Mouse (Mus musculus): ENCODE data around the gene Creb3l4. TPM values are rescaled to one million over a fixed set of nuclear protein-coding genes. Genes with fewer than 3 reads are reported as not detected.

Gene Creb3l4
- total RNA-seq, 1 experiment from 2014 or later: not detected

GRCm38 (mm10) chr3:90209908-90210566 lies 33.3 kb downstream of the Creb3l4 start:
- no peak for ATAC-seq (replicated peaks; ENCODE audit: insufficient number of reproducible peaks, low FRiP score, low TSS enrichment, poor library complexity, severe bottlenecking)

DNA sequence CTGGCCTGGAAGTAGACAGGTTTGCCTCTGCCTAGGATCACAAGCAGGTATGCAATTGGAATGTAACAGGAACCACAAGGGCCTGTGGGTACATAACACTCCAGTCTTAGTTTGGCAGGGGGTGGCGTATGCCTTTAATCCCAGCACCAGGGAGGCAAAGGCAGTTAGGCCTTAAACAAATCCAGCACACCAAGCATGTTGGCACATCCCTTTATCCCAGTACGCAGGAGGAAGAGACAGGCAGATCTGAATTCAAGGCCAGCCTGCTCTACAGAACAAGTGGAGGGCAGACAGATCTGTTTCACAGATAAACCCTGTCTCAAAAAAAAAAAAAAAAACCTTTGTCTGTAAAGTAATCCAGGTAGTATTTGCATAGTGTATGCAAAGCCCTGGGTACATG lies 34.6 kb downstream of the Creb3l4 start:
- ATAC-seq (replicated peaks; ENCODE audit: insufficient number of reproducible peaks, low FRiP score, low TSS enrichment, poor library complexity, severe bottlenecking): no peak

DNA sequence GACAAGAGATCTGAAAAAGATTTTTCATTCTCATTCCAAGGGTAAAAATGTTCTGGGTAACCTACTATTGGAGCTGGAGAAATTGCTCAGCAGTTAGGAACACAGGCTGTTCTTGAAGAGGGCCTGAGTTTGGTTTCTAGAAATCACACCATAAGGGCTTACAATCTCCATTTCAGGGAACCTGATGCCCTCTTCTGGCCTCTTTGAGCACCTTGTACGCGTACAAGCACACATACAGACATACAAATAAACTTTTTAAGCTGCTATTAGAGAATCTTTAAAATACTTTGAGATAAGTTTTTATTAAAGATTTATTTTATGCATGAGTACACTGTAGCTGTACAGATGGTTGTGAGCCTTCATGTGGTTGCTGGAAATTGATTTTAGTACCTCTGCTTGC lies 38.7 kb downstream of the Creb3l4 start:
- ATAC-seq (replicated peaks; ENCODE audit: insufficient number of reproducible peaks, low FRiP score, low TSS enrichment, poor library complexity, severe bottlenecking): no peak

DNA sequence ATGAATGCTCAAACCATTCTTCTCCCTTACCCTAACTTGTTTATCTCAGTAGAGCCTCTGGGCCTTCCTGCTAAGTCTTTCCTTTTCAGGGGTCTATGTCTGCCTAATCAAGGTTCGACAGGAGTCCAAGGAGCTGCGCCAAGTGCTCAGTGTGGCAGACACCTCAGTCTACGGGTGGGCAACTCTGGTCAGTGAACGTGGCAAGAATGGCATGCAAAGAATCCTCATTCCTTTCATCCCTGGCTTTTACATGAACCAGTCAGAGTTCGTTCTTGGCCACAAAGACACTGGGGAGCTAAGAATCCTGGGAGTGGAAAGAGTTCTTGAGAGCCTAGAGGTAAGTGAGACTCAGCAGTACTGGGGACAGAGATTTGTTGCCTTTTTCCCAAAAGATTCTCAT lies 39.7 kb downstream of the Creb3l4 start:
- no peak for ATAC-seq (replicated peaks; ENCODE audit: insufficient number of reproducible peaks, low FRiP score, low TSS enrichment, poor library complexity, severe bottlenecking)

GRCm38 (mm10) chr3:90202884-90203283 lies 40.4 kb downstream of the Creb3l4 start:
- no peak for ATAC-seq (replicated peaks; ENCODE audit: insufficient number of reproducible peaks, low FRiP score, low TSS enrichment, poor library complexity, severe bottlenecking)

GRCm38 (mm10) chr3:90197548-90197947 lies 45.8 kb downstream of the Creb3l4 start:
- no peak for ATAC-seq (replicated peaks; ENCODE audit: insufficient number of reproducible peaks, low FRiP score, low TSS enrichment, poor library complexity, severe bottlenecking)

DNA sequence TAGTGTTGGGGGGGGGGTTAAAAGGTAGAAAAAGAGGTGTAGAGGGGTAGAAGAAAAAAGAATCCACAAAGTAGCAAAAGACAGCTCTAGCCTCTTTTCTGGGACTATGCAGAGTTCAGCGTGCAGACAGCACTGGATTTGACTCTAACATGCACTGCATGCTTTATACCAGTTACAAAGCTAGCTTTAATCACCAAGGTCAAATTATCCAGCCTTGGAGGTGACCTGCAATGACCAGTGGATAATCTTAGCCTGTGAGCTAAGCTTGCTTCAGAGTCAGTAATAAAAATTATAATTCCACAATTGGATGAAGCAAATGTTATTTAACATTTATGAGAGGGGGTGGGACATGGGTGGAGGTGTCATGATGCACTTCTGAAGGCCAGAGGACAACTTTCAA lies 47.7 kb downstream of the Creb3l4 start:
- ATAC-seq (replicated peaks; ENCODE audit: insufficient number of reproducible peaks, low FRiP score, low TSS enrichment, poor library complexity, severe bottlenecking): no peak

DNA sequence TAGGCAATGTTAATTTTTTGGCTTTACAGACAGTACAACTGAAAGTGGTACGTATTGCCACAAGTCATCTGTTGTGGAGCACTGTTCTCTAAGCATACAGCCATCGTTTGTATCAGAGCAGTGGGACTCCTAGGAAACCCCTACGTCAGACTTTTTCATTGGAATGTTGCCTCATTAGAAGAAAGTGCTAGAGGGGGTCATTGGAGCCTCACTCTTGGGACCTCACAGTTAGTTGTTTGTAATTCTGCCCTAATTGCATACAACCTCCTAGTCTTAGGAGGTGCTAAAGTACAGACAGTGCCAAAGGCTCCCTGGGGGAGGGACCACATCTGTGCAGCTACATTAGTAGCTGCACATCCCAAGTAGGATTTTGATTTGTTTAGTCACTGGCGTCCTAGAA lies 48.6 kb downstream of the Creb3l4 start:
- ATAC-seq (replicated peaks; ENCODE audit: insufficient number of reproducible peaks, low FRiP score, low TSS enrichment, poor library complexity, severe bottlenecking): no peak

GRCm38 (mm10) chr3:90190859-90191510 lies 52.3 kb downstream of the Creb3l4 start:
- no peak for ATAC-seq (replicated peaks; ENCODE audit: insufficient number of reproducible peaks, low FRiP score, low TSS enrichment, poor library complexity, severe bottlenecking)

Other genes starting within 250 kb of the Creb3l4 start
- 44.9 to 89.5 TPM (median 54.6 TPM) in 3 replicates for gene Hax1, start 244.7 kb downstream of the Creb3l4 start, total RNA-seq (2017)
- gene 4933434E20Rik, start 191.9 kb downstream of the Creb3l4 start, total RNA-seq (2017): 71.0 to 80.3 TPM (median 79.6 TPM) in 3 replicates
- 84.5 to 177 TPM (median 158 TPM) in 3 replicates for gene Ubap2l, start 190.9 kb downstream of the Creb3l4 start, total RNA-seq (2017)
- gene Tpm3, start 170.9 kb downstream of the Creb3l4 start, total RNA-seq (2017): 927 to 1,272 TPM (median 1,055 TPM) in 3 replicates
- gene Nup210l, start 139.4 kb downstream of the Creb3l4 start, total RNA-seq (2017): 0.19 to 0.49 TPM (median 0.32 TPM) in 3 replicates
- 4,989 to 6,509 TPM (median 5,955 TPM) in 3 replicates for gene Rps27, start 29.9 kb downstream of the Creb3l4 start, total RNA-seq (2017)
- not detected in 3 replicates for gene Rab13, start 29.8 kb downstream of the Creb3l4 start, total RNA-seq (2017)
- 64.6 to 97.8 TPM (median 65.2 TPM) in 3 replicates for gene Jtb, start 11.9 kb downstream of the Creb3l4 start, total RNA-seq (2017)
- 32.3 to 49.4 TPM (median 46.6 TPM) in 3 replicates for gene Slc39a1, start 4.7 kb upstream of the Creb3l4 start, total RNA-seq (2017)
- gene Crtc2, start 10.7 kb upstream of the Creb3l4 start, total RNA-seq (2017): 19.2 to 40.7 TPM (median 19.9 TPM) in 3 replicates
- gene Dennd4b, start 21.7 kb upstream of the Creb3l4 start, total RNA-seq (2017): 15.4 to 39.1 TPM (median 16.3 TPM) in 3 replicates
- 26.9 to 46.5 TPM (median 34.1 TPM) in 3 replicates for gene Gatad2b, start 49.7 kb upstream of the Creb3l4 start, total RNA-seq (2017)
- gene Slc27a3, start 146.4 kb upstream of the Creb3l4 start, total RNA-seq (2017): 2.1 TPM in 1 of 3 replicates, not detected in the others
- gene Ints3, start 190.1 kb upstream of the Creb3l4 start, total RNA-seq (2017): 11.7 to 26.5 TPM (median 12.9 TPM) in 3 replicates
- not detected in 3 replicates for gene Npr1, start 222.4 kb upstream of the Creb3l4 start, total RNA-seq (2017)
- gene Ilf2, start 232.6 kb upstream of the Creb3l4 start, total RNA-seq (2017): 72.4 to 84.1 TPM (median 74.7 TPM) in 3 replicates
- 52.4 to 94.4 TPM (median 62.0 TPM) in 3 replicates for gene Snapin, start 247.5 kb upstream of the Creb3l4 start, total RNA-seq (2017)

Measured in monocyte, adult 5-6 weeks (primary cell).